Mouse (Mus musculus) ES-E14 (cell line): Measurements from ENCODE around the gene Spsb1.

ENCODE experiments used
- CHD2 ChIP-seq: IDR thresholded peaks from 2 replicates; pipeline ENCODE4 v1.6.1; 2014; ENCODE audit warnings: mild to moderate bottlenecking, low read depth, low read length, inconsistent platforms
- ZC3H11A ChIP-seq: IDR thresholded peaks from 2 replicates; pipeline ENCODE4 v1.6.1; 2012; ENCODE audit warnings: low read depth, mild to moderate bottlenecking, inconsistent platforms, low read length, borderline replicate concordance
- ZNF384 ChIP-seq: IDR thresholded peaks from 2 replicates; pipeline ENCODE4 v1.6.1; 2012; ENCODE audit warnings: low read depth, low read length, inconsistent platforms

DNA sequence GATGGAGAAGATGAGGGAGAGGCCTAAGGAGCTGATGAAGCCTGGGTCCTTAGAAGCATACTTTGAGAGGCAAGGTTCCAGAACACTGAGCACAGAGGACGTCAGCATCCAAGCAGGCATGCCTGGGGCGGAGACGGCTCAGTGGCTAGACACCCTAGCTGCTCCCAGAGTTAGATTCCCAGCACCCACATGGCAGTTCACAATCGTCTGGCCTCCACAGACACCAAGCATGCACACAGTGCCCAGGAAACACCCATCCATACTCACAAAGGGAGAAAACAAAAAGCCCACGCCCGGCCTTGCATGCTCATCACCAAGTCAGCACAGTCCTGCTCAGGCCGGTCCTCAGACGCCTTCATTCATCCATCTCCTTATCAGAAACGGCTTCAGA is 44.7 kb upstream of the Spsb1 start:
- TF ChIP-seq CHD2 = no peak
- no peak for TF ChIP-seq ZC3H11A
- TF ChIP-seq ZNF384 = no peak
